Mouse (Mus musculus) lung, adult 18-20 months (tissue): ENCODE measurements around the gene Plin2.
"Not testable (repeated sequence)": the region's sequence is repeated elsewhere in the genome, so short reads cannot be mapped to it uniquely, and the experiment has no call there.

Experiments used
- DNase-seq, 2 experiments: peaks; one replicate each; pipeline ENCODE4 v3.0.0; 2022; ENCODE audit warnings: mixed read lengths in 2 of 2

Gene Plin2

DNA sequence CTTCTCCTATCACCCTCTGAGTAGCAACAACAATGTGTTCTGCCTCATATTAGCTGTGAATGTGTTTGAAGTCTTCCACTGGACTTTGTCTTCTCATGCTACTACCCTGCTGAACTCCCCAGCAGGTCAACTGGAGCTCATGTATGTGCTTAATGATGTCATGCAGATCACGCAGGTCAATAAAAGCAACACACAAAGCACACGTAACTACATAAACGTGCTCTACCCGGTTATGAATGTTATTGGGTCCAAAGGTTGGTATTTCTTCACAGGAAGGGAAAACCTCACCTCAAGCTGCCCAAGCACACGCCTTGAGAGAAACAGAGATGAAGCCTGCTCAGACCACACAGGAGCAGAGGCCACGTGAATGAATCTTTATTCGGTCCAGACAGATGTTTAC lies 43.4 kb downstream of the Plin2 start:
- not testable (repeated sequence) for DNase-seq

- DNase-seq = peak in 1 of 2 experiments; percentile 10
Observed at GRCm38 (mm10) chr4:86625463-86625862, 44.4 kb downstream of the Plin2 start.

DNA sequence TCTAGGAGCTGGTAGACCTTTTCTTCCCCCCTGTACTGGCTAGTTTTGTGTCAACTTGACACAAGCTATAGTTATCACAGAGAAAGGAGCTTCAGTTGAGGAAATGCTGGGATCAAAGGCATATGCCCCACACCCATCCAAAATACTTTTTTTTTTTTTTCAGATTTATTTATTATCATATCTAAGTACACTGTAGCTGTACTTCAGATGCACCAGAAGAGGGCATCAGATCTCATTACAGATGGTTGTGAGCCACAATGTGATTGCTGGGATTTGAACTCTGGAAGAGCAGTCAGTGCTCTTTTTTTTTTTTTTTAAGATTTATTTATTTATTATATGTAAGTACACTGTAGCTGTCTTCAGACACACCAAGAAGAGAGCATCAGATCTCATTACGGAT lies 47.3 kb downstream of the Plin2 start:
- DNase-seq = not testable (repeated sequence)

GRCm38 (mm10) chr4:86622116-86622515 lies 47.7 kb downstream of the Plin2 start:
- DNase-seq = no peak

GRCm38 (mm10) chr4:86620506-86620905 lies 49.4 kb downstream of the Plin2 start:
- DNase-seq = no peak

DNA sequence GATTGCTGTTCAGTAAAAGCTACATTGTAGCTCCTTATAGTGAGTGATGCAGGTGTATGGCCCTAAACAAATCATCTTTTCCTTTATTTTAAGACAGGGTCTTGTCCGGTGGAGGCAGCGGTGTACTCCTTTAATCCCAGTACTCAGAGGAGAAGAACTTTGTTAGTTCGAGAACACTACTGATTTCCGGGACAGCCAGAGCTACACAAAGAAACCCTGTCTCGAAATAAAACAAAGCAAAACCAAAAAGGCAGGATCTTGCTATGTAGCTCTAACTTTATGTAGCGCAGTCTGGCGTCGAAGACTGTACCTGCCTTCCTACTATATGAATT lies 57.6 kb downstream of the Plin2 start:
- DNase-seq = no peak

- DNase-seq = peak; percentile 94 to 96
Observed at GRCm38 (mm10) chr4:86611524-86612288, 58.2 kb downstream of the Plin2 start, which contains the start of gene Haus6. Gene Haus6, minus strand, starts transcription at chr4:86612055.
